Mouse (Mus musculus) Patski (cell line): Measurements from ENCODE around the gene Mtch2. TPM values are rescaled to one million over a fixed set of nuclear protein-coding genes. Genes with fewer than 3 reads are reported as not detected.

ENCODE experiments used
- ATAC-seq: fragments of 100-300 bp; one replicate; pipeline ENCODE4 v1.8.0; 2021
- CTCF ChIA-PET: fragments of 350-600 bp; sonication (Branson Sonifier 250); formaldehyde crosslinking; loops from one replicate; lab custom pipeline; 2022; ENCODE audit warnings: inconsistent platforms; lab: Charles Lee
- POLR2A ChIA-PET: fragments of 350-600 bp; sonication (Branson Sonifier 250); formaldehyde crosslinking; loops from one replicate; lab custom pipeline; 2022; ENCODE audit warnings: antibody characterized with exemption, inconsistent platforms; lab: Charles Lee
- DNase-seq: peaks from one replicate; pipeline ENCODE4 v3.0.0-alpha.2; 2011; ENCODE audit warnings: low read depth, low spot score
- H3K27me3 ChIP-seq: fragments of 371-371 bp; one replicate; pipeline ENCODE4 v1.5.1; 2021
- CTCF ChIP-seq: fragments of 100-300 bp; IDR thresholded peaks from one replicate; pipeline ENCODE4 v1.5.1; 2021
- in situ Hi-C: fragments of 300-500 bp; cut with MboI; formaldehyde crosslinking; loops from 3 replicates; pipeline ENCODE4 v1.11.1; 2018; ENCODE audit warnings: low pct_unique_long_range_greater_than_20kb, mixed read lengths
- polyA plus RNA-seq: library from polyadenylated mRNA; unstranded; gene quantifications from one replicate; pipeline ENCODE4 v1.2.3, GENCODE M21; 2021

Mtch2 gene
- polyA plus RNA-seq, 1 experiment from 2014 or later, result 237 TPM

DNA sequence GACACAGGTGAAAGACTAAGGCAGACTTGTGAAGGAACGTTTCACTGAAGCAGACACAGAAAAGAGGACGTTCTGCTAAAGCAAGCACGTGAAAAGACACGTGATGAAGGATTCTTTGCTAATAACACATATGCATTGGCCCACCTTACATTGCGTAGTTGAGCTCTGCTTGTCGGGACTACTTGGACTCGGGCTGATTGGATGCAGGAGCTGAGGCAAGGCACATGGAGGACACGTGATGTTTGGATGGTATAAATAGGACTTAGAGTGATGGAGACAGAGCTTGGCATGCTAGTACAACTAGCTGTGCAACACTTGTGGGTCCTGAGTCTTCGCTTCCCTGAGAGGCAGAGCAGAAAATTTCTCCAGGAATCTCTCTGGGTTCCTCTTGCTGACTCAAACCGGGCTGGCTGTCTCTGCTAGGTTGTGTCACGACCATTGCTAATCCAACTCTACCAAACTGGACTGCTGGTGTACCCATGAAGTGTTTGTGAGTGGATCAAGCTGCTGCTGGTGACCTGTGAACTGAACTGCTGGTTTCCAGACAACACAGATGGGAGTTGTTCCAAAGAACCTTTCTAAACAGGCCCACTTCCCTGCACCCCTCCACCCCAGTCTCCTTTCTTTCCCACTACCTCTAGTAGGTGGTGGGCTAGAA is 21.3 kb upstream of the Mtch2 start:
- no peak for DNase-seq
- no peak for ATAC-seq
- ChIA-PET CTCF (interaction anchor here (0.7 kb wide), 1 partner anchor 36 kb away, joined by 3 read pairs; no protein-coding TSS in a partner anchor), POLR2A (no interaction called here)
- in situ Hi-C loops, result no loop called here
- H3K27me3 ChIP-seq, result peaks cover 4% of the 10 kb centered on the region
- no peak for TF ChIP-seq CTCF

DNA sequence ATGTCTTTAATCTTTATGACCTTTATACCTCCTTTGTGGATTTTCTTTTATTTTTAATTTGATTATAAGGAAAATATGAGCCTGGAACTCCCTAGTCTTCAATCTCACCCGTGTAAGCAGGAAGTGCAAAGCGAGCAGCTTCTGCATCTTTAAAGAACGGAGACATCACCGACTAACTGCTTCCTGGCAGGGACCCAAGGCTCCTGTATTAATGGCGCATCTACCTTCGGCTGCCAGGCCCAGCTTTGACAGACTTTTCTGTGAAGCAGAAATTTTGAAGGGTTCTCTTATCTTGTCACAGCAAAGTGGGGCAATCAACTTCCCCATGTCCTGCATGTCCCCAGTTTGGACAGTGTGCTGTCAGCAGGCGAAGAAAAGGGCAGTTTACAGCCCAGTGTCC is 18.2 kb upstream of the Mtch2 start:
- DNase-seq, result no peak
- CTCF ChIA-PET, result no interaction called here
- peaks cover 11% of the 10 kb centered on the region for H3K27me3 ChIP-seq
- in situ Hi-C loops, result no loop called here
- no peak for ATAC-seq
- POLR2A ChIA-PET, result no interaction called here
- no peak for TF ChIP-seq CTCF

DNA sequence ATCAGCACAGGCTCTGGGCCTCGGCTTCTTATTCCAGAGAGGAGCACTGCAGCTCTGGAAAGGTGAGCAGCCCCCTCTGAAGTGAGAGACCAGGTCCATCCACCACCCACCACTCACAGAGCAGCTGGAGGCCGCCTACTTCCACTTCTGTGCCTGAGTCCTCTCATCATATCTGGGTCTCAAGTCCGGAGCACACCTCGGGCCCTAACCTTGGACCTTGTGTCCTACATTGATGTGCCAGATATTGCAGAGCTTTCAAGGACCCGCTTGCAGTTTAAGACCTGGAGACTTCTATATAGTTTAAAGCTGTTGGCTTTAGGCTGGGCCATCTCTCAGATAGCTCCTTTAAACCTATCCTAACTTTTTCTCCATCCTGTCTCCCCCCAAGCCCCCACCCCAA is 13.5 kb upstream of the Mtch2 start:
- POLR2A ChIA-PET, result no interaction called here
- TF ChIP-seq CTCF, result no peak
- CTCF ChIA-PET, result no interaction called here
- ATAC-seq, result no peak
- peaks cover 15% of the 10 kb centered on the region for H3K27me3 ChIP-seq
- no peak for DNase-seq
- in situ Hi-C loops, result no loop called here

DNA sequence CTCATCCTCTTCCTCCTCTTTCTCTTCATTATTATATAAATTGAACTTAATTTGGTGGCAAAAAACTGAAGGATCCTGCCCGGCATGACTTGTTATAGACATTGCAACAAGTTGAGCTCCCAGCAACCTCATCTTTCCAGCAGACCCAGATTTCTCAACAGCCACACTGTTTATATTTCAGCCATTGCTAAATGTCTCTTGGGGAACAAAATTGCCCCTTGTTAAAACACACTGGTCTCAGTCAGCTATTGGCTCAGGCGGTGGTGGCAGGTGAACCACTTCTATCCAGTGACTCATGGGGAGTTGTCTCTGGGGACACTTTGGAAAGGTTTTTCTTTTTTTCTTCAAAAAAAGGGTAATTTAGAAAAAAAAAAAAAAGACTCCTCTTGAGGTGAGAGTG is 8.3 kb upstream of the Mtch2 start:
- H3K27me3 ChIP-seq, result peaks cover 8% of the 10 kb centered on the region
- no peak for DNase-seq
- in situ Hi-C loops, result no loop called here
- ATAC-seq, result no peak
- TF ChIP-seq CTCF, result no peak
- POLR2A ChIA-PET, result no interaction called here
- CTCF ChIA-PET, result no interaction called here

DNA sequence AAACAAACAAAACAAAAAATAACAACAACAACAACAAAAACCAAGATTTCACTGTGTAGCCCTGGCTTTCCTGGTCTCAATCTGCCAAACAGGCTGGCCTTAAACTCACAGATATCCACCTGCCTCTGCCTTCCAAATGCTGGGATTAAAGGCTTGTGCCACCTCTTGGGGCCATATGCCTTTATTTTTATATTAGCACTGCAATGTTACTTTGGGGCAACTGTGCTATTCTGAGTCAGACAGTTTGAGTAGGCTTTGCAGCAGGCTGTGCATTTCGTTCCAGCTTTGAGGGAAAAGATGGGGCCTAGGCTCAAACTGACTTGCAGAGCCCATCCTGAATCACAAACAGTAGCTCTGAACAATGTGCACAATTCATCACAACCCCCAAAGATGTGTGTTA is 3.3 kb upstream of the Mtch2 start:
- CTCF ChIA-PET, result no interaction called here
- DNase-seq (no peak), ATAC-seq (no peak)
- TF ChIP-seq CTCF, result no peak
- in situ Hi-C loops, result no loop called here
- POLR2A ChIA-PET, result no interaction called here
- no peaks in the 10 kb centered on the region for H3K27me3 ChIP-seq

DNA sequence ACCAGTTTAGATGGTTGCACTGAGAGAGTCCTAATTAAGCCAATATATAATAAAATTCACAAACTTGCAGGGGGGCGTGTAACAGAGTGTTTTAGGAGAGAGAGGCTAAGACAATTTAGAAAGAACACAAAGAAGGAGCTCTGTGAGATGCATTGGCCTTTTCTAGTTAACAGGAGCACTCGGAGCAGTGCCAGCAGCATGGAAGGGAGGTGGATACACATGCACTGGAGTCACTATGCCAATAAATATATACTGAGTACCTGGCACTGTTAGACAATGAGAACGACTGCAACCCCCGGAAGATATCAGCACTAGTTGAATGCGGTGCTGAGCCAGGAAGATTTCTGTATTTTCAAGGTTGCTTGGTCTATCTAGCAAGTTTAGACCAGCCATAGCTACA is 2.7 kb upstream of the Mtch2 start:
- CTCF ChIA-PET, result no interaction called here
- POLR2A ChIA-PET, result no interaction called here
- DNase-seq (no peak), ATAC-seq (no peak)
- TF ChIP-seq CTCF, result no peak
- in situ Hi-C loops, result no loop called here
- H3K27me3 ChIP-seq, result no peaks in the 10 kb centered on the region

DNA sequence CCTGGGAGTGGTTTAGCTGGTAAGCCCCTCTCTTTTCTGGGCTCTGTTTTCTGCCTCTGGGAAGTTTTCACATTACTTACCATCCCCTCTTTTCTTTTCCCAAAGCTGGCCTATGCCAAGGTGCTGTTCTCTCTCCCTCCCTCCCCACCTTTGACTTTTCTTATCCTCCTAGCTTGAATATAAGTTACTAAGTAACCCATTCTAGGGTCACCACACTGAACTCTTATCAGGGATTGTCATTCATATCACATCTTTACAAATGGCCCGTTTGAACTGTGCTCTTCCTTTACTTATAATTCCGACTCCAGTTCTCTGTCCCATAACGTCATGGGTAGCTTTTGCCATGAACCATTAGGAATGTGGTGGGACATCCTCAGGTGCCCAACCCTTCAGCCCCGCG is 1.7 kb upstream of the Mtch2 start:
- in situ Hi-C loops, result no loop called here
- POLR2A ChIA-PET, result no interaction called here

DNA sequence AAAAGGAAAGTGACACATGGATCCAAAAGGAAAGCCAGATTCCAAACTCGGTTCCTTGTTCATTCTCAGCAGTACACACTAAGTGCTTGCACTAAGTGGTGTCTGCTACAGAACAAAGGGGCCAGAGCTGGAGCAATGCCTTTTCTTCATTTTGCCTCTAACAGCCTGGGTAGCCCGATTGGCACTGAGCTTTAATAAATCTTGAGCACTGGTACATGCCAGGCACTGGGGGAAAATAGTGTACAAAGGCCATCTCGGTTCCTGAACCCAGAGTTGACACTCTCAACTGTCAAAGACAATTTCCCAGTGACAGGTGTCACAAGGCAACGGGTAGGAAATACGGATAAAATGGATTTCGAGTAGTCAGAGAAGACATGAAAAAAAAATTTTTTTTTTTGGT is 784 bp upstream of the Mtch2 start:
- no peak for ATAC-seq
- no peaks in the 10 kb centered on the region for H3K27me3 ChIP-seq
- ChIA-PET POLR2A (no interaction called here), CTCF (interaction anchor here (1.6 to 1.7 kb wide), 2 partner anchors 13 to 21 kb away, joined by 3 read pairs; no protein-coding TSS in a partner anchor)
- in situ Hi-C loops, result no loop called here
- no peak for TF ChIP-seq CTCF
- DNase-seq, result no peak

More for the DNA sequence above, 1.7 kb upstream of the Mtch2 start:
- CTCF ChIA-PET, result interaction anchor here (0.6 to 1.7 kb wide), 3 partner anchors 12 to 805 kb away, joined by 3 read pairs; partner anchors contain the start of genes Arhgap1 and Zfp408
- H3K27me3 ChIP-seq, result no peaks in the 10 kb centered on the region
- ATAC-seq (no peak), DNase-seq (no peak)
- TF ChIP-seq CTCF, result no peak

DNA sequence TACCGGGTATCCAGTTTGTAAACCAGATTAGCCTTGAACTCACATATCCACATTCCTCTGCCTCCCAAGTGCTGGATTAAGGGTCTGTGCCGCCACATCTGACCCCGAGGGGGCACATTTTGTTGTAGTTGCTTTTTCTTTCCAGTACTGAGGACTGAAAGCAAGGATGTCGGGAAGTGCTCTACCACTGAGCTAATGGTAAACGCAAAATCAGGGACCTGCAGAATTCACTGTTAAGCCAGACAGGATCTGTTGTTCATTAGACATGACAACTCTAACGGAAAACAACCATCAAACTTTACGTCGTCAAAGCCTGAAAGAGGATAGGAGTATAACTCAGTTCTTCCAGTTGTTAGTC is 379 bp upstream of the Mtch2 start:
- ATAC-seq (no peak), DNase-seq (no peak)
- ChIA-PET CTCF (interaction anchor here (1.7 kb wide), 1 partner anchor 14 kb away, joined by 3 read pairs; no protein-coding TSS in a partner anchor), POLR2A (no interaction called here)
- no peaks in the 10 kb centered on the region for H3K27me3 ChIP-seq
- in situ Hi-C loops, result no loop called here
- no peak for TF ChIP-seq CTCF

DNA sequence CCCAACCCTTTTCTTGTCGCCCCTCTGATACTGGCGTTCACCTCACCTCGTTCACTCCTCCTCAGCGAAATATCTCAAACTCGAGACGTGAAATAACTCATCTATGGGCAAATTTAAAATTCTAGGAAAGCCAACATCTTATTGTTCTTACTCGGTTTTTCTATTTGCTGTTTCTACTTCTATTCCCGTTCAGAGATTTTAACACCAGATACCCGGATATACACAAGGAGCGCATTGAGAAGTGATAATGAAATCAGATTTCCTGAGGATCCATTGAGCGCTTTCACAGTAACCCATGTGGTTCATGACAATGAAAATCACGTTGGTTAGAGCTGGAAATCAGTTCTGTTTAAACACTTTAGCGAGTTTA is 711 bp downstream of the Mtch2 start:
- no peak for DNase-seq
- no peak for TF ChIP-seq CTCF
- in situ Hi-C loops, result no loop called here
- H3K27me3 ChIP-seq, result no peaks in the 10 kb centered on the region
- POLR2A ChIA-PET, result no interaction called here
- CTCF ChIA-PET, result no interaction called here
- no peak for ATAC-seq

DNA sequence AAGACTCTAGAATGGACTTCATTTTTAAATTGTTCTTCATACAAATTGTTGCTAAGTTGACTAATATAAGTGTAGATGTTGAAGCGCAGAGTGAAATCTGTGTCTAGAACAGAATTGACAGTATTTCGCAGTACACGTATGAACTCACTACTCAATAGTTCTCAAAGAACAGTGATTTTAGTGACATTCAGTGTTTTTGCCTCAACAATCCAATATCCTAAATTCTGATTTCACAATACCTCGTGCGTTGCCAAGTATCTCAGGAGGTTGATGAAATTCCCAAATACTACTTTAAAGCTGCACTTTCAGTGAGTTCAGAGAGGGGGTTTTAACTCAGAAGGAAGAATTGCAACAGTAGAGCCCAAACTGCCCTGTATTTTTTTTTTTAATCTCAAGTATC is 1.4 kb downstream of the Mtch2 start:
- H3K27me3 ChIP-seq, result no peaks in the 10 kb centered on the region
- ChIA-PET POLR2A (no interaction called here), CTCF (no interaction called here)
- in situ Hi-C loops, result no loop called here
- ATAC-seq (no peak), DNase-seq (no peak)
- no peak for TF ChIP-seq CTCF

DNA sequence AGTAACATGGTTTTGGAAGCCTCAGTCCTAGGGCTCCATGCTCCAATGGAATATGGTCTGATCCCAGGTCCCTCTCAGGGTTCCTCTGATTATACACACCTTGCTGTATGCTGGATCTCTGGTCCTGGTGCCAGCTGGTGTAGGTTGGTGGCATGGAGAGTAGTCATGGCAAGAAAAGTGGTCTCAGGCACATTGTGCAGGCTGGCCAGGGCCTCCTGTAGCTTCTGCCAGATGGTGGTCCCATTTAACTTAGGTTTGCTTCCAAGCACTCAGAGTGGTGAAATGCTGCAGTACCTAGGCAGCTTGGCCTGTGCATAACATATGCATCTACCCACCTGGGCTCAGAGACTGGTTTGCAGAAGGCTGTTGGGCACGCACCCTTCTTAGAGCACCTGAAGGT is 3.4 kb downstream of the Mtch2 start:
- H3K27me3 ChIP-seq, result no peaks in the 10 kb centered on the region
- no peak for DNase-seq
- no peak for TF ChIP-seq CTCF
- no peak for ATAC-seq
- ChIA-PET POLR2A (no interaction called here), CTCF (interaction anchor here (0.9 to 1.4 kb wide), 3 partner anchors 11 to 45 kb away, joined by 3 to 4 read pairs (median 3); no protein-coding TSS in a partner anchor)
- in situ Hi-C loops, result no loop called here
